Mouse (Mus musculus) testis, adult 2 months (tissue): ENCODE results near the gene Tchh. TPM values are rescaled to one million over a fixed set of nuclear protein-coding genes. Genes with fewer than 3 reads are reported as not detected.

Experiments
- H3K27ac ChIP-seq: fragments of 200-500 bp; 2 replicates; pipeline ENCODE4 v1.5.1; 2012; ENCODE audit warnings: low read depth, low read length; ENCODE audit not compliant: control insufficient read depth, insufficient read depth
- H3K27me3 ChIP-seq: fragments of 200-500 bp; 2 replicates; pipeline ENCODE4 v1.6.1; 2012; ENCODE audit warnings: mild to moderate bottlenecking, low read length, moderate library complexity; ENCODE audit not compliant: control insufficient read depth, insufficient read depth
- H3K36me3 ChIP-seq: fragments of 200-500 bp; 2 replicates; pipeline ENCODE4 v1.6.1; 2012; ENCODE audit warnings: mild to moderate bottlenecking, low read length; ENCODE audit not compliant: control insufficient read depth, insufficient read depth
- H3K4me1 ChIP-seq: fragments of 200-500 bp; 2 replicates; pipeline ENCODE4 v1.6.1; 2012; ENCODE audit warnings: low read length; ENCODE audit not compliant: control insufficient read depth, insufficient read depth
- H3K4me3 ChIP-seq: fragments of 200-500 bp; 2 replicates; pipeline ENCODE4 v1.5.1; 2012; ENCODE audit warnings: low read depth, mild to moderate bottlenecking, low read length, moderate library complexity, mixed read lengths; ENCODE audit not compliant: control insufficient read depth
- CTCF ChIP-seq: fragments of 200-500 bp; IDR thresholded peaks from 2 replicates; pipeline ENCODE4 v1.5.1; 2012; ENCODE audit warnings: low read depth, mild to moderate bottlenecking, inconsistent platforms, low read length, moderate library complexity; ENCODE audit not compliant: control insufficient read depth, insufficient read depth, insufficient replicate concordance
- POLR2A ChIP-seq: fragments of 200-500 bp; IDR thresholded peaks from 2 replicates; pipeline ENCODE4 v1.6.1; 2012; ENCODE audit warnings: low read depth, mild to moderate bottlenecking, inconsistent platforms, low read length, moderate library complexity; ENCODE audit not compliant: control insufficient read depth
- polyA plus RNA-seq: library from polyadenylated mRNA; depleted of rRNA; stranded (reverse); fragments of >200 nt; gene quantifications from 2 replicates; pipeline ENCODE4 v1.2.3, GENCODE M21; 2012

The Tchh gene
- polyA plus RNA-seq, 1 experiment = 0.21 TPM

- Histone ChIP-seq H3K27me3 (no peaks in the 10 kb centered on the region), H3K27ac (no peak within 1 kb of the TSS), H3K4me1 (no peaks in the 10 kb centered on the region), H3K36me3 (no peaks in the 10 kb centered on the region), H3K4me3 (no peak within 1 kb of the TSS)
- TF ChIP-seq CTCF (no peak), POLR2A (no peak)
Measured at GRCm38 (mm10) chr3:93468561-93468960, 26.4 kb downstream of the Tchh start, which contains the start of gene Tchhl1. Tchhl1 (plus strand) TSS chr3:93468754.

GRCm38 (mm10) chr3:93469629-93470028 is 27.5 kb downstream of the Tchh start:
- H3K27me3 ChIP-seq = no peaks in the 10 kb centered on the region

GRCm38 (mm10) chr3:93480053-93480452 is 37.9 kb downstream of the Tchh start:
- no peaks in the 10 kb centered on the region for H3K27me3 ChIP-seq
- no peaks in the 10 kb centered on the region for H3K4me1 ChIP-seq
- no peak overlapping the region for H3K27ac ChIP-seq
- no peaks in the 10 kb centered on the region for H3K36me3 ChIP-seq
- TF ChIP-seq POLR2A = no peak
- no peak for TF ChIP-seq CTCF
- H3K4me3 ChIP-seq = no peak overlapping the region

More at GRCm38 (mm10) chr3:93469629-93470028, 27.5 kb downstream of the Tchh start:
- no peak overlapping the region for H3K4me3 ChIP-seq
- TF ChIP-seq CTCF = no peak
- TF ChIP-seq POLR2A = no peak
- H3K27ac ChIP-seq = no peak overlapping the region
- H3K4me1 ChIP-seq = no peaks in the 10 kb centered on the region
- no peaks in the 10 kb centered on the region for H3K36me3 ChIP-seq

GRCm38 (mm10) chr3:93481982-93482616 is 40.0 kb downstream of the Tchh start:
- no peak for TF ChIP-seq POLR2A
- no peak for TF ChIP-seq CTCF
- Histone ChIP-seq H3K27ac (no peak overlapping the region), H3K4me3 (no peak overlapping the region), H3K4me1 (no peaks in the 10 kb centered on the region), H3K36me3 (no peaks in the 10 kb centered on the region), H3K27me3 (no peaks in the 10 kb centered on the region)

- H3K27me3 ChIP-seq = no peaks in the 10 kb centered on the region
- no peak overlapping the region for H3K4me3 ChIP-seq
- no peak overlapping the region for H3K27ac ChIP-seq
- TF ChIP-seq CTCF (no peak), POLR2A (no peak)
- H3K36me3 ChIP-seq = no peaks in the 10 kb centered on the region
- no peaks in the 10 kb centered on the region for H3K4me1 ChIP-seq
Measured at GRCm38 (mm10) chr3:93485611-93486010, 43.5 kb downstream of the Tchh start.

GRCm38 (mm10) chr3:93488541-93488940 is 46.4 kb downstream of the Tchh start:
- Histone ChIP-seq H3K27me3 (no peaks in the 10 kb centered on the region), H3K27ac (no peak overlapping the region), H3K4me1 (no peaks in the 10 kb centered on the region), H3K36me3 (no peaks in the 10 kb centered on the region), H3K4me3 (no peak overlapping the region)
- TF ChIP-seq CTCF (no peak), POLR2A (no peak)

GRCm38 (mm10) chr3:93492176-93492575 is 50.0 kb downstream of the Tchh start:
- Histone ChIP-seq H3K27ac (no peak overlapping the region), H3K27me3 (no peaks in the 10 kb centered on the region), H3K36me3 (no peaks in the 10 kb centered on the region), H3K4me3 (no peak overlapping the region), H3K4me1 (no peaks in the 10 kb centered on the region)
- TF ChIP-seq POLR2A (no peak), CTCF (no peak)
